Mouse (Mus musculus): Measurements from ENCODE around the gene Cpne4.

The Cpne4 gene

DNA sequence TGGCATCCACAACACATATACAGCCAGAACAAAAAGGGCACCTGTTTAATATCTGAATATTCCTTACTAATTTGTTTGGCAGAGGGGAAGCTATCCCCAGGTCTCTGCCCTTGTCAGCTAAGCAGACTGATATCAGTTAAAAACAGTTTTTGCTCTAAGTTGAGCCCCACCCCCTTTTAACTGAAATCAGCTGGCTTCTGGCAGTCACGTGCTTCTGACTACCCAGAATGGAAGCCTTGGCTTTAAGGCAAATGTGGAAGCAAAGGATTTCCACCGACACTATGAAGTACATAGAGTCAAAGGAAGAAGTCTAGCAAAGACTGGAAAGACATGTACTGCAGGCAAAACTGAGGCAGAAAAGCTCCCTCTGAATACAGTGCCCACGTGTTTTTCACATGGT is 490.8 kb downstream of the Cpne4 start:
- DNase-seq (ENCODE audit: low read depth, low spot score) = no peak

- no peak for DNase-seq (ENCODE audit: low read depth, low spot score)
Observed at GRCm38 (mm10) chr9:105046014-105046413, 498.9 kb downstream of the Cpne4 start.

DNA sequence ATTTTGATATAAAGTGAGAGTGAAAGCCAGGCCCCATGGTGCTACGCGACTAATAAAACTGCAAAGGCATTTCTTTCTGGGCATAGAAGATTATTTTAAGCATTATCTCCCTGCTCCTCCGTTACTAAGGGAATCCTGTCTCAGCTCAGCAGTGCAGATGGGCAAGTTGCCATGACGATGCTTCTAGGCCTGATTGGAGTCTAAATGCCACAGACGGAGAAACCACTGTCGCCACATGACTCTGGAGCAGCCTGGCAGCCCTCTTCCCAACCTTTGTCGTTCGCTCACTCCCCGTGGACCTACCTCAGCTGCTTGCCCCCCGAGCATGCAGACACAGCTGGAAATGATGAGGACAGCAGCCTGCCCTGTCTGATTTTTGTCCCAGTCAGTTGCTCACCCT is 501.3 kb downstream of the Cpne4 start:
- DNase-seq (ENCODE audit: low read depth, low spot score) = no peak

- no peak for DNase-seq (ENCODE audit: low read depth, low spot score)
Observed at GRCm38 (mm10) chr9:105049636-105050035, 502.6 kb downstream of the Cpne4 start.

DNA sequence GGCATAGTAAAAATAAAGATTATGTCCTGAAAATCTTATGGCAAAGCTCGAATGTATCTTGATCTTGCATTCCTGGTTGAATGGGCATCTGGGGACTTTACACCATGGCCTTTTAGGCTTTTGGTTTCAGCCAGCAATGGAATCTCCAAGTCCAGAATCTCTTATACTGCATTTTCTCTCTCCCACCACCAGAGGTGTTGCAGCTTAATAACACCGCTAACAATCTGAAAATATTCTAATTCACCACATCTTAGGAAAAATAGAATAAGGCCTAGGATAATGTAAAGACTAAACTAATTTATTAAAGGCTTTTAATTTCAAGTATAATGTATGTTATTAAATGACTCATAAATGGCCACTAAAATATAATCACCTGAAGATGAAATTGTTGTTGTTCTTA is 503.2 kb downstream of the Cpne4 start:
- no peak for DNase-seq (ENCODE audit: low read depth, low spot score)

DNA sequence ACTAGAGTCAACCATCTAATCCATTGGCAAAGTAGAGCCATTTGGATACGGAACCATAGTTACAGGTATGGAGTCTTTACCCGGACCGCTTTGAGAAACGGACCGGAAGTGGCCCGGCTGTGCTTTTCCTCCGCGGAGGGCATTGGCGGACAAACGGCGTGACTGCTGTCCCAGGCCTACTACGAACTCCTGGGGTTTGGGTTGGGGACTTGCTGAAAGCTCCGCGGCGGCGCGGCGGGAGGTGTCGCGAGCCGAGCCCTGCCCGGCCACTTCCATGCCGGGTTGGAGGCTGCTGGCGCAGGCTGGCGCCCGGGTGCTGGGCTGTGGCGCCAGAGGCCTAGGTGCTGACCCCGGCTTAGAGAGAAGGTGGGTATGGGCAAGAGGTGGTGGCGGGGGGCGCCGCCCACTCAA is 506.1 kb downstream of the Cpne4 start, which contains the start of gene Mrpl3:
Gene Mrpl3, plus strand, starts transcription at position 93 of the 411 bp plus-strand sequence.
- DNase-seq (ENCODE audit: low read depth, low spot score) = peak; percentile 90

GRCm38 (mm10) chr9:105053812-105054211 is 506.7 kb downstream of the Cpne4 start:
- no peak for DNase-seq (ENCODE audit: low read depth, low spot score)

DNA sequence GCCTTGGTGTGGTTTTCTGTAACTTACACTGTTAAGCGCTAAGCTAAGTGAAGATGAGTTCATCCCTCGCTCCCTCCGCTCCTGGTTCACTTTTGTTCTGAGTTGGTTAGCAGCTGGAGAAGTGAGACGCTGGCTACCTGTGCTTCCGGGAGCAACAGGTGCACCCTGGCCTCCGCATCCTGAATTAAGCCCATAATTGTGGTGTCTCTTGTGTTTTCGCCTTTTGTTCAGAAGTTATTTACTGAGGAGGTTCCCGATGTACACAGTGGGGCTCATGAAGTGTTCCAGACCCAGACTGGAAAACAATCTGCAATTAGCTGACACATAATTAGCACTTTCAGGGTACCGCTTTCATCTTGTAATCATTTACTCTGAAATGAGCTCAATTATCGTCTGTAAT is 522.0 kb downstream of the Cpne4 start:
- no peak for DNase-seq (ENCODE audit: low read depth, low spot score)

DNA sequence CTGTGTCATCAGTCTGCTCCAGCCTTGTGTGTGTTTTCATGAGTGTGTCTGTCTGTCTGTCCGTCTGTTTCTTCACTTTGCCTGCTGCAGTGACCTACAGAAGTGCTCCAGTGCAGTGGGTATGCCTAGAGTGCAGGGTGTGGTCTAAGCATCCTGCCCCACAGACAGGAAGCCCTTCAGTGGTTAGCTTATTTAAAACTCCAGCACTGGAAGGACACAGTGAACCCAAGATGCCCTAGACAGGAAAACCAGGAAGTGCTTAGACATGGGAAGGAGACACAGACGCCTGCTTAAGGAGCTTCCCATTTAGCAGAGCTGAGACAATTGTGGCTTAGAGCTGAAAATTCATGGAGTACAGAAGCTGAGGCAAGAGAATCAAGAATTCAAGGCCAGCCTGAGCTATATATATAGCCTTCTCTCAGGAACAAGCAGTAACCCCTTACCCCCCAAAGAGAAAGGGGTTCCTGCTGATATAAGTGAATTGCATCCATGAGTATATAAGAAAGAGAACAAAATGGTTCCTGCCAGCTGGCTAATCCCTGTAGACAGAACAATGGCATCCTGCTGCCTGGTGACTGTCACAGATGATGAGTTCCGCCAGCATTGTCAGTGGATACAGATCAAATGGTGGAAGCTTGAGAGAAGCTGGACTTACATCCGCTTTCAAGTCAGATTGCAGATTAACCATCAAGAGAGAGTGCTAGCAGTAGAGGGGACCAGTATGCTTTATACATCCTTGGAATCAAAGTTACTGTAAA is 526.1 kb downstream of the Cpne4 start:
- DNase-seq (ENCODE audit: low read depth, low spot score) = no peak

DNA sequence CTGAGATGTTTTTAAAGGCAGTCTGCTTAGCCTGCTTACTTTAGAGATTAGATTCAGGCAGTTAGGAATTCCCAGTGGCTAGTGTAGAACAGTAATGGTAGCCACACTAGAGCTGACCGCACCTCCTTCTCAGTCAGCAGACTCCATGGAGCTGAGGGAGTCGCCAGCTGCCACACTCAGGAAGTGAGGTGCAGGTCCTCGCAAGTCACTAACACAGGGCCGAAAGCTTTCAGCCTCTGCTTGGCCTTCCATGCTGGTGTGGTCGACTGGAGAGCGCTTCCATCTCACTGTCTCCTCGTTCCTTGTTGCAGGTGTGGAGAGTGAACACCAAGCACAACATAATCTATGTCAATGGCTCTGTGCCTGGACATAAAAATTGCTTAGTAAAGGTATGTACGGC is 527.8 kb downstream of the Cpne4 start:
- DNase-seq (ENCODE audit: low read depth, low spot score) = no peak

DNA sequence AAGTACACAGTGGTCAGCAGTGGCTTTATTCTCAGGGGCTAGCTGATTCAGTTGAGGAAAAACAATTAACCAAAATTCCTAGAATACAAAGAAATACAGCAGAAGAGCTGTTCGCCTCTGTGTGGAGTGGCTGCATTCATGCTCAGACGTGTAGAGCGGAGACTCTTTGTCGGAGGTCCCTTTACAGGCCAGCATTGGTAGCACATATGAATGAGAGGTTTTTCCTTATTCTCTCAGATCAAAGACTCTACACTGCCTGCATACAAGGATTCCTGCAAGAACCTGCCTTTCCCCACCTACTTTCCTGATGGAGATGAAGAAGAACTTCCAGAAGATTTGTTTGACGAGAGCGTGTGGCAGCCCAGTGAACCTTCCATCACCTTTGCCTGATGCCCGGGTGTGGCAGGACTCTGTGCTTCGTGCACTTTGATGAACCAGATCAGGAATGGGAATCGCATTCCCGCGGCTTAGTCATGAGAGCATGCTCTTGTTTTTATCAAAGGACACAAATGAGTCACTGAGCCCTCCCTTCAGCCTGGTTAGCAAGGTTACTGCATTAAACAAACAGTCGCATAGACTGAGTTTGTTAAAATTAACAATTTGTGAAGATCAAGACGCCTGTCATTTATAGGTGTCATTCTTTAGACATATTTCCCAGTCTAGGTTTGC is 529.8 kb downstream of the Cpne4 start:
- DNase-seq (ENCODE audit: low read depth, low spot score) = no peak

- DNase-seq (ENCODE audit: low read depth, low spot score) = no peak
Observed at GRCm38 (mm10) chr9:105078460-105078859, 531.4 kb downstream of the Cpne4 start.

DNA sequence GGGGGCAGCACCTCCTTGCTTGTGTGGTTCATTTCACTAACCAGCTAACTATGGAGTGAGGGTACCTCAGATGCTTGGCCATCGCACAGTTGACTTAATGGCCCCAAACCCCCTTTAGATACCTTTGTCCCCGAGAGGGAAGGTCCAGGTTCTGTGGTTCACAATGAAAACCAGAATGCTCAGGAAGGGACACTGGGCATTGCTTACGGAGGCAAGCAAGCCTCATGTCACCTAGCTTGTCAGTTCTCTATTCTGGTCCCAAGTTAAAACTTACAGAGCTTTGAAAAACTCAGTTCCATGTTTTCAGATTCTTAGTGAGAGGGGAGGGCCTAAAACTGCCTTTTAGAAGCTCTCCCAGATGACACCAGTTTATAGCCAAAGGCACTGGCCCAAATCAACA is 533.2 kb downstream of the Cpne4 start:
- DNase-seq (ENCODE audit: low read depth, low spot score) = no peak
